Mouse (Mus musculus) embryonic facial prominence, embryonic 12.5 days (tissue): ENCODE results near the gene Cep68. TPM values are rescaled to one million over a fixed set of nuclear protein-coding genes. Genes with fewer than 3 reads are reported as not detected.

ENCODE experiments used
- ATAC-seq: fragments of 200-750 bp; cut with Nextera tagmentation; 2 replicates; pipeline ENCODE4 v1.8.0; 2017; ENCODE audit not compliant: insufficient number of reproducible peaks, insufficient read depth, low FRiP score, low TSS enrichment
- H3K27ac ChIP-seq: fragments of 300-500 bp; sonication (generic); 2 replicates; pipeline ENCODE4 v1.5.1; 2016; ENCODE audit warnings: mild to moderate bottlenecking
- H3K27me3 ChIP-seq: fragments of 300-500 bp; sonication (generic); 2 replicates; pipeline ENCODE4 v1.6.1; 2016; ENCODE audit warnings: mild to moderate bottlenecking, moderate library complexity
- H3K36me3 ChIP-seq: fragments of 300-500 bp; sonication (generic); 2 replicates; pipeline ENCODE4 v1.6.1; 2016; ENCODE audit warnings: mild to moderate bottlenecking
- H3K4me1 ChIP-seq: fragments of 300-500 bp; sonication (generic); 2 replicates; pipeline ENCODE4 v1.6.1; 2016
- H3K4me2 ChIP-seq: fragments of 300-500 bp; sonication (generic); replicated peaks from 2 replicates; pipeline ENCODE4 v1.6.1; 2016; ENCODE audit warnings: mild to moderate bottlenecking, moderate library complexity
- H3K4me3 ChIP-seq: fragments of 300-500 bp; sonication (generic); 2 replicates; pipeline ENCODE4 v1.5.1; 2016; ENCODE audit warnings: mild to moderate bottlenecking
- H3K9ac ChIP-seq: fragments of 300-500 bp; sonication (generic); 2 replicates; pipeline ENCODE4 v1.6.1; 2016; ENCODE audit warnings: mild to moderate bottlenecking, moderate library complexity
- H3K9me3 ChIP-seq: fragments of 300-500 bp; sonication (generic); 2 replicates; pipeline ENCODE4 v1.6.1; 2016; ENCODE audit warnings: mild to moderate bottlenecking, moderate library complexity
- WGBS: fragments of 180-500 bp; shearing (Covaris S2); methylation state at CpG from one replicate; pipeline ENCODE4 v1.1.7; 2016; 5-methylcytosine and 5-hydroxymethylcytosine counted together
- polyA plus RNA-seq: library from polyadenylated mRNA; unstranded; fragments of >200 nt; fragmentation: Nextera tagmentation; extraction: Ambion mirVana; gene quantifications from 2 replicates; pipeline ENCODE4 v1.2.1, GENCODE M21; 2016

Gene Cep68
- polyA plus RNA-seq, 1 experiment from 2014 or later: 40.2 TPM

GRCm38 (mm10) chr11:20201661-20202101 is 47.5 kb downstream of the Cep68 start:
- peak; percentile 13; the same call in 1 of the 2 replicates for ATAC-seq
- WGBS: under 1% methylated on average over 37 of the region's 40 CpGs
- H3K4me3 ChIP-seq: peak overlapping the region; percentile 98
- H3K36me3 ChIP-seq: no peaks in the 10 kb centered on the region
- peak overlapping the region; percentile 96 for H3K27ac ChIP-seq
- H3K9ac ChIP-seq: peak overlapping the region; percentile 96
- H3K9me3 ChIP-seq: no peaks in the 10 kb centered on the region
- no peaks in the 10 kb centered on the region for H3K27me3 ChIP-seq
- H3K4me1 ChIP-seq: peaks cover 28% of the 10 kb centered on the region
- peak overlapping the region; percentile 74 for H3K4me2 ChIP-seq

- Histone ChIP-seq H3K4me1 (peaks cover 24% of the 10 kb centered on the region), H3K4me3 (peak within 1 kb of the TSS; percentile 98), H3K27me3 (no peaks in the 10 kb centered on the region), H3K27ac (peak within 1 kb of the TSS; percentile 96), H3K9ac (peak within 1 kb of the TSS; percentile 96), H3K4me2 (peak within 1 kb of the TSS; percentile 74), H3K36me3 (no peaks in the 10 kb centered on the region), H3K9me3 (no peaks in the 10 kb centered on the region)
- ATAC-seq: peak; percentile 99
- under 1% methylated on average over 47 of the region's 54 CpGs for WGBS
Observed at GRCm38 (mm10) chr11:20200713-20201575, 48.3 kb downstream of the Cep68 start, which contains the start of gene Rab1a. Gene Rab1a (plus strand): TSS chr11:20201432.

- H3K27me3 ChIP-seq: no peaks in the 10 kb centered on the region
- no peak overlapping the region for H3K4me3 ChIP-seq
- no peaks in the 10 kb centered on the region for H3K4me1 ChIP-seq
- H3K9me3 ChIP-seq: no peaks in the 10 kb centered on the region
- 89% methylated on average over 4 of the region's 4 CpGs for WGBS
- no peaks in the 10 kb centered on the region for H3K36me3 ChIP-seq
- no peak overlapping the region for H3K27ac ChIP-seq
- no peak overlapping the region for H3K4me2 ChIP-seq
- no peak overlapping the region for H3K9ac ChIP-seq
- no peak for ATAC-seq
Observed at GRCm38 (mm10) chr11:20193100-20193736, 56.0 kb downstream of the Cep68 start.

GRCm38 (mm10) chr11:20187271-20187670 is 62.0 kb downstream of the Cep68 start:
- H3K9me3 ChIP-seq: no peaks in the 10 kb centered on the region
- H3K27ac ChIP-seq: no peak overlapping the region
- no peaks in the 10 kb centered on the region for H3K4me1 ChIP-seq
- no peaks in the 10 kb centered on the region for H3K27me3 ChIP-seq
- no peak overlapping the region for H3K4me3 ChIP-seq
- no peak overlapping the region for H3K4me2 ChIP-seq
- H3K9ac ChIP-seq: no peak overlapping the region
- WGBS: 72% methylated on average over 6 of the region's 6 CpGs
- no peaks in the 10 kb centered on the region for H3K36me3 ChIP-seq
- no peak for ATAC-seq

Other genes starting within 250 kb of the Cep68 start
- gene Actr2, start 136.5 kb downstream of the Cep68 start, polyA plus RNA-seq: 111 and 117 TPM in 2 replicates
- 229 and 239 TPM in 2 replicates for gene Rab1a, start 48.0 kb downstream of the Cep68 start, polyA plus RNA-seq
- gene Slc1a4, start 83.3 kb upstream of the Cep68 start, polyA plus RNA-seq: 17.8 and 18.0 TPM in 2 replicates